Mouse (Mus musculus): Measurements from ENCODE around the gene S100a3. TPM values are rescaled to one million over a fixed set of nuclear protein-coding genes. Genes with fewer than 3 reads are reported as not detected.

S100a3 gene
- total and polyA plus RNA-seq, 3 experiments: not detected

DNA sequence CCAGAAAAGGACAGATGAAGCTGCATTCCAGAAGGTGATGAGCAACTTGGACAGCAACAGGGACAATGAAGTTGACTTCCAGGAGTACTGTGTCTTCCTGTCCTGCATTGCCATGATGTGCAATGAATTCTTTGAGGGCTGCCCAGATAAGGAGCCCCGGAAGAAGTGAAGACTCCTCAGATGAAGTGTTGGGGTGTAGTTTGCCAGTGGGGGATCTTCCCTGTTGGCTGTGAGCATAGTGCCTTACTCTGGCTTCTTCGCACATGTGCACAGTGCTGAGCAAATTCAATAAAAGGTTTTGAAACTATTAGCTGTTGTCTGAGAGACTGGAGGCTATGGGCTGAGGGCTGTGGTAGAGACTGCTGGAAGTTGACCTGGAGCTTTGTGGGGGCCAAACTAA is 45.4 kb downstream of the S100a3 start:
- DNase-seq (ENCODE audit: extremely low read depth): no peak
- in situ Hi-C loops (cut with MboI; ENCODE audit: low pct_ligation_motif_present, low pct_unique_long_range_greater_than_20kb, low sequenced_read_pairs): no loop called here

DNA sequence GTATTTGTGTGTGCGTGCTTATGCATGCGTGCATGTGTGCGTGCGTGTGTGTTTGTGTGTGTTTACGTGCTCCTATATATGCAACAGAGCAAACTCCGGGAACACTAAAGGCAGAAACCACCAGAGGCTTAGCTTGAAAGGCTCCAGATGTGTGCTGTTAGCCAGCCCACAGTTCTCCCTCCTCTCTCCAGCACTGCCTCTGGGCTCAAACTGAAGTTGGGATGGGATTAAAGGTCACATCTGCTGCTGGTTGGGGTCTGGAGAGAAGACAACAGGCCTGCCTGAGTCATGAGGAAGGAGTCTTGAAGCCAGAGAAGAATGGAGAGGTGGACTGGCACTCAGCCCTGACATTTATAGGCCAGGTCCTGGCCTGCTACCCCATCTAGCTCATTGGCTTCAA is 45.8 kb downstream of the S100a3 start:
- Histone ChIP-seq H3K9ac (ENCODE audit: insufficient read depth, low read depth) (no peak overlapping the region), H3K9me3 (replicated peaks; ENCODE audit: low read length) (no peaks in the 10 kb centered on the region), H3K79me2 (replicated peaks; ENCODE audit: control insufficient read depth, extremely low read depth, insufficient read depth, poor library complexity, severe bottlenecking) (no peaks in the 10 kb centered on the region), H3K27me3 (replicated peaks) (peaks cover 2% of the 10 kb centered on the region), H3K27ac (ENCODE audit: insufficient read depth, low read depth) (no peak overlapping the region), H3K36me3 (replicated peaks in 1 of 2; ENCODE audit: control insufficient read depth in 1 of 2, insufficient read depth in 1 of 2, low read length in 1 of 2) (no peaks in the 10 kb centered on the region), H3K4me1 (ENCODE audit: control insufficient read depth in 1 of 2, insufficient read depth in 2 of 2) (peaks cover 0 to 24% of the 10 kb centered on the region in 2 experiments; a peak in 2 of 4 replicates), H3K4me2 (ENCODE audit: insufficient read depth, low read depth, poor library complexity, severe bottlenecking) (no peak overlapping the region), H3K4me3 (replicated peaks in 1 of 3; ENCODE audit: low read depth in 2 of 3, low read length in 2 of 3, poor library complexity in 1 of 3) (no peak overlapping the region)
- in situ Hi-C loops (cut with MboI; ENCODE audit: low pct_ligation_motif_present, low pct_unique_long_range_greater_than_20kb, low sequenced_read_pairs): no loop called here
- TF ChIP-seq RAD21 (IDR thresholded peaks at IDR 0.05; ENCODE audit: low read depth, low read length) (no peak), UBTF (IDR thresholded peaks at IDR 0.05; ENCODE audit: low read depth, low read length) (no peak), POLR2AphosphoS2 (IDR thresholded peaks at IDR 0.05; ENCODE audit: low read depth, low read length) (no peak), JUND (conservative IDR thresholded peaks at IDR 0.05; ENCODE audit: low read depth, low read length) (no peak), NELFE (IDR thresholded peaks at IDR 0.05; ENCODE audit: low read depth, low read length) (no peak), NRF1 (IDR thresholded peaks at IDR 0.05; ENCODE audit: low read depth, low read length) (no peak), HCFC1 (IDR thresholded peaks at IDR 0.05; ENCODE audit: low read depth, low read length) (no peak), USF2 (conservative IDR thresholded peaks at IDR 0.05; ENCODE audit: low read depth, low read length) (no peak), CHD2 (IDR thresholded peaks at IDR 0.05; ENCODE audit: low read length) (no peak), MXI1 (IDR thresholded peaks at IDR 0.05; ENCODE audit: low read depth, low read length) (no peak), PAX5 (IDR thresholded peaks at IDR 0.05; ENCODE audit: low read length) (no peak), CTCF (conservative IDR thresholded peaks at IDR 0.05 in 1 of 2, IDR thresholded peaks at IDR 0.05 in 1 of 2; ENCODE audit: low read depth in 2 of 2, low read length in 2 of 2) (no peak), IRF4 (IDR thresholded peaks at IDR 0.05; ENCODE audit: low read depth, low read length) (no peak), MEF2A (IDR thresholded peaks at IDR 0.05; ENCODE audit: borderline replicate concordance, low read depth, low read length) (no peak), SIN3A (IDR thresholded peaks at IDR 0.05; ENCODE audit: low read length) (no peak), MYC (IDR thresholded peaks at IDR 0.05; ENCODE audit: low read depth, low read length) (no peak)
- dilution Hi-C loops (cut with MboI; ENCODE audit: extremely low pct_ligation_motif_present, extremely low pct_unique_long_range_greater_than_20kb, low sequenced_read_pairs): no loop called here
- no peak for DNase-seq (ENCODE audit: extremely low read depth)

More for the DNA sequence above, 45.4 kb downstream of the S100a3 start:
- peaks cover 2% of the 10 kb centered on the region for H3K27me3 ChIP-seq (replicated peaks)
- no peak overlapping the region for H3K4me3 ChIP-seq (replicated peaks in 1 of 3; ENCODE audit: low read depth in 2 of 3, low read length in 2 of 3, poor library complexity in 1 of 3)
- no peaks in the 10 kb centered on the region for H3K79me2 ChIP-seq (replicated peaks; ENCODE audit: control insufficient read depth, extremely low read depth, insufficient read depth, poor library complexity, severe bottlenecking)
- dilution Hi-C loops (cut with MboI; ENCODE audit: extremely low pct_ligation_motif_present, extremely low pct_unique_long_range_greater_than_20kb, low sequenced_read_pairs): no loop called here
- H3K36me3 ChIP-seq (replicated peaks in 1 of 2; ENCODE audit: control insufficient read depth in 1 of 2, insufficient read depth in 1 of 2, low read length in 1 of 2): no peaks in the 10 kb centered on the region
- H3K9me3 ChIP-seq (replicated peaks; ENCODE audit: low read length): no peaks in the 10 kb centered on the region
- no peak overlapping the region for H3K9ac ChIP-seq (ENCODE audit: insufficient read depth, low read depth)
- TF ChIP-seq IRF4 (IDR thresholded peaks at IDR 0.05; ENCODE audit: low read depth, low read length) (no peak), MAFK (IDR thresholded peaks at IDR 0.05; ENCODE audit: insufficient replicate concordance, low read length) (no peak), MEF2A (IDR thresholded peaks at IDR 0.05; ENCODE audit: borderline replicate concordance, low read depth, low read length) (no peak), JUND (conservative IDR thresholded peaks at IDR 0.05; ENCODE audit: low read depth, low read length) (no peak), MYC (IDR thresholded peaks at IDR 0.05; ENCODE audit: low read depth, low read length) (no peak), MAZ (IDR thresholded peaks at IDR 0.05; ENCODE audit: low read depth, low read length) (no peak), CHD2 (IDR thresholded peaks at IDR 0.05; ENCODE audit: low read length) (no peak), ETS1 (conservative IDR thresholded peaks at IDR 0.05; ENCODE audit: low read depth, low read length) (no peak), USF2 (conservative IDR thresholded peaks at IDR 0.05; ENCODE audit: low read depth, low read length) (no peak), RCOR1 (conservative IDR thresholded peaks at IDR 0.05; ENCODE audit: low read depth, low read length) (no peak)
- H3K4me1 ChIP-seq (ENCODE audit: control insufficient read depth in 1 of 2, insufficient read depth in 2 of 2): peaks cover 0 to 24% of the 10 kb centered on the region in 2 experiments; a peak in 2 of 4 replicates
- H3K27ac ChIP-seq (ENCODE audit: insufficient read depth, low read depth): no peak overlapping the region
- no peak overlapping the region for H3K4me2 ChIP-seq (ENCODE audit: insufficient read depth, low read depth, poor library complexity, severe bottlenecking)
